Mouse (Mus musculus): ENCODE measurements at regions not wholly inside any gene's neighbourhood (a gene's known extent, or its start where the extent isn't known, plus 50 kb on each side); places are given as distances from the start of the nearest gene placed in this dataset.

DNA sequence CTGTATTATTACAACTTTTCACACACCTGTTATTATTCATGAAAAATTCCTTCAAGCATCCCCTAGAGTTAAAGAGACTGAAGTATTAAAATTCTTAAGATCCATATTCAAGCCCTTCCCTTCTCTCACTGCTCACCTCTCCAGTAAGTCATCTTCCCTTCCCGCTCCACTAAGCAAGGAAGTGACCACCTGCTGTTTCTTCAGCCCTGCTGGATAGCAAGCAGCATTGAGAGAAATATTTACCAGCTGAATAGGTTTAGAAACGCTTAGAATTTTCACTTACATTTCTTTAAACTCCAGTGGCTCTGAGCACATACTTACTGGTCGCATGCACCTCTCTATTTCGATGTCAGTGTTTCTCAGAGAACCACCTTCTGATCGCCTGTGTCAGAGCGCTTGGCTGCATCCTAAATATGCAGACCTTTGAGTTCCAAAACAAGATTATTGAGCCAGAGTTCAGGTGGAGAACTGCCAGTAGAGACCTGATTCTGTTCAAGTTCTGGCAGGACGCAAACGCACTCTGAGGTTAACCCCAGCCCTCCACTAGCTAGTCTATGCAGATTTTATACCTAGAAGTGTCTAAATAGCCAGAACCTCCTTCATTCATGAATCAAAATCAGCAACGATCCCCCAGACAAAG lies 314.9 kb downstream of the Mllt3 start:
- H3K9ac ChIP-seq (ENCODE audit: low read length) = no peak overlapping the region
- H3K4me1 ChIP-seq (ENCODE audit: control insufficient read depth, insufficient read depth, low read length) = no peaks in the 10 kb centered on the region
- DNase-seq (ENCODE audit: low spot score) (no peak), ATAC-seq (ENCODE audit: insufficient read depth, low FRiP score, low TSS enrichment) (no peak)
- H3K9me3 ChIP-seq (ENCODE audit: control insufficient read depth, low read length) = no peaks in the 10 kb centered on the region
- H3K27ac ChIP-seq (ENCODE audit: low read depth, low read length) = no peak overlapping the region
- H3K27me3 ChIP-seq (ENCODE audit: control insufficient read depth, insufficient read depth, low read length) = no peaks in the 10 kb centered on the region
- H3K4me3 ChIP-seq (ENCODE audit: low read depth, low read length) = no peak overlapping the region
- H3K4me2 ChIP-seq (ENCODE audit: low read depth) = no peak overlapping the region
- WGBS = 64% methylated on average over 9 of the region's 9 CpGs
- H3K36me3 ChIP-seq (ENCODE audit: control insufficient read depth, insufficient read depth, low read length) = no peaks in the 10 kb centered on the region

DNA sequence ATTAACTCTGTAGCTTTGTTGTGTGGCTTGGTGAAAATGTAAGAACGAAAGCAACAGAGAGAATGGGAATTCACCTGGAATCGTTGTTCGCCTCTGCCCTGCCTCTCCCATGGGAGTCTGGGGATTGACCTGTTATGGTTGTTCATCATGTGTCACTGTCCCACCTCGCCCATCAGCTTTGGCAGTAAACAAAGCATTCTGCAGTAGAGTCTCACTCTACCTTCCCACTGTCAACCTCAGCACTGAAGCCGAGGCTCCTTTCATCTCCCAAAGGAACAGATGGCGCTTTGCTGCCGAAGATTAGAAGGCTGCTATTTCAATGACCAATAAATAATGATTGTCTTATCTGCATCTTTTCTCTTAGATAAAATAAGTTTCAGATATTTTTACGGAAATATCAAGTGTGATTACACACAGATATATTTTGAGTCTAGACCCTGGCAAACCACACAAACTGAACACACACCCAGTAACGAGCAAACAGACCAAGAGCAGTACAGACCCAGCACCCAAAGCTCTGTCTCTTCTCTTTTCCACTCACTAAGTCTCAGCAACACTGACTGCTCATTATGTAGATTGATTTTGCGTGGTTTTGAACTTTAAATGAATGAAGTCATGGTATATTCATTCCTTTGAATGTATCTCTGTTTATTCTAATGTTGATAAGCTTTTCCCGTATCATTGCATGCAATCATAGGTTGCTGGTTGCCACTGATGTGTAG lies 317.8 kb downstream of the Mllt3 start:
- no peak for DNase-seq (ENCODE audit: low spot score)
- Histone ChIP-seq H3K9me3 (ENCODE audit: control insufficient read depth, low read length) (no peaks in the 10 kb centered on the region), H3K27me3 (ENCODE audit: control insufficient read depth, insufficient read depth, low read length) (no peaks in the 10 kb centered on the region), H3K4me1 (ENCODE audit: control insufficient read depth, insufficient read depth, low read length) (no peaks in the 10 kb centered on the region), H3K27ac (ENCODE audit: low read depth, low read length) (no peak overlapping the region), H3K4me2 (ENCODE audit: low read depth) (no peak overlapping the region), H3K36me3 (ENCODE audit: control insufficient read depth, insufficient read depth, low read length) (no peaks in the 10 kb centered on the region), H3K9ac (ENCODE audit: low read length) (no peak overlapping the region), H3K4me3 (ENCODE audit: low read depth, low read length) (no peak overlapping the region)
- WGBS = 55% methylated on average over 11 of the region's 11 CpGs
- no peak for ATAC-seq (ENCODE audit: insufficient read depth, low FRiP score, low TSS enrichment)

DNA sequence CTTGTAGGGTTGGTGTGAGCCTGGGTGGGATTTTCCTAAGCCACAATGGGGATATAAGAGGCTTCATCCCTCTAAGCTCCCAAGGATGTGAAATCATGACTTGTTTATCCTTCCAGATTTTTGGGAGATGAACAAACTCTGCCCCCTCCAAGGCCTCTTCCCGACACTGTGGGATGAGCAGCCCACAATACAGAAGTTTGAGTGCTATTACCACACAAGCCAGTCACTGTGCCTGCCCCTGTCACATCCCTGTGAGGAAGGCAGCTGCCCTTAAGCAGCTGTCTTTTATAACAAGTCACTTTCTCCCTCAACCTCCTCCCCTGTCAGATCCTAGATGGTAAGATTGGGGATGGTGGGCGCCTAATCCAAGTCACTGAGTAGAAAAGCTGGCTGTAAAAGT lies 320.5 kb downstream of the Mllt3 start:
- no peak overlapping the region for H3K4me2 ChIP-seq (ENCODE audit: low read depth)
- no peak overlapping the region for H3K9ac ChIP-seq (ENCODE audit: low read length)
- WGBS = 41% methylated on average over 2 of the region's 2 CpGs
- no peak overlapping the region for H3K27ac ChIP-seq (ENCODE audit: low read depth, low read length)
- H3K4me1 ChIP-seq (ENCODE audit: control insufficient read depth, insufficient read depth, low read length) = no peaks in the 10 kb centered on the region
- H3K27me3 ChIP-seq (ENCODE audit: control insufficient read depth, insufficient read depth, low read length) = no peaks in the 10 kb centered on the region
- no peak overlapping the region for H3K4me3 ChIP-seq (ENCODE audit: low read depth, low read length)
- DNase-seq (ENCODE audit: low spot score) (no peak), ATAC-seq (ENCODE audit: insufficient read depth, low FRiP score, low TSS enrichment) (no peak)
- H3K9me3 ChIP-seq (ENCODE audit: control insufficient read depth, low read length) = no peaks in the 10 kb centered on the region
- no peaks in the 10 kb centered on the region for H3K36me3 ChIP-seq (ENCODE audit: control insufficient read depth, insufficient read depth, low read length)

DNA sequence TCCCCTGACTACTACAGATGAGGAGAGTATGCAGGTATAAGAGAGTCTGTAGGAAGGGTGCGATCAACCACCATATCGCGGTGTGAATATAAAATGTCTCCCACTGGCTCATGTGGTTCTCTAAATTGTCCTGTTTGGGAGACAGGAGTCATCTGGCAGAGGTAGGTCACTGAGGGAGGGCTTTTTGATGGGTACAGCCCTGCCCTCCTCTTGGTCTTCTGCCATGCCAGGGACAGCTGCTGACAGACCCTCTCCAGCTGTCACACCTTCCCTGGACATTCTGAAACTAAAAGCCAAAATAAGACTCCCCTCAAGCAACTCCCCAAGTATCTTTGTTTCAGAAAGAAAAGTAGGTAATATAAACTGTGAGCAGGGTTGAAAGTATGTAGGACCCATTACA lies 320.9 kb downstream of the Mllt3 start:
- H3K4me1 ChIP-seq (ENCODE audit: control insufficient read depth, insufficient read depth, low read length) = no peaks in the 10 kb centered on the region
- no peak overlapping the region for H3K27ac ChIP-seq (ENCODE audit: low read depth, low read length)
- H3K9me3 ChIP-seq (ENCODE audit: control insufficient read depth, low read length) = no peaks in the 10 kb centered on the region
- no peak for ATAC-seq (ENCODE audit: insufficient read depth, low FRiP score, low TSS enrichment)
- no peak for DNase-seq (ENCODE audit: low spot score)
- WGBS = 96% methylated on average over 3 of the region's 3 CpGs
- no peaks in the 10 kb centered on the region for H3K27me3 ChIP-seq (ENCODE audit: control insufficient read depth, insufficient read depth, low read length)
- no peak overlapping the region for H3K4me2 ChIP-seq (ENCODE audit: low read depth)
- H3K36me3 ChIP-seq (ENCODE audit: control insufficient read depth, insufficient read depth, low read length) = no peaks in the 10 kb centered on the region
- no peak overlapping the region for H3K4me3 ChIP-seq (ENCODE audit: low read depth, low read length)
- H3K9ac ChIP-seq (ENCODE audit: low read length) = no peak overlapping the region

DNA sequence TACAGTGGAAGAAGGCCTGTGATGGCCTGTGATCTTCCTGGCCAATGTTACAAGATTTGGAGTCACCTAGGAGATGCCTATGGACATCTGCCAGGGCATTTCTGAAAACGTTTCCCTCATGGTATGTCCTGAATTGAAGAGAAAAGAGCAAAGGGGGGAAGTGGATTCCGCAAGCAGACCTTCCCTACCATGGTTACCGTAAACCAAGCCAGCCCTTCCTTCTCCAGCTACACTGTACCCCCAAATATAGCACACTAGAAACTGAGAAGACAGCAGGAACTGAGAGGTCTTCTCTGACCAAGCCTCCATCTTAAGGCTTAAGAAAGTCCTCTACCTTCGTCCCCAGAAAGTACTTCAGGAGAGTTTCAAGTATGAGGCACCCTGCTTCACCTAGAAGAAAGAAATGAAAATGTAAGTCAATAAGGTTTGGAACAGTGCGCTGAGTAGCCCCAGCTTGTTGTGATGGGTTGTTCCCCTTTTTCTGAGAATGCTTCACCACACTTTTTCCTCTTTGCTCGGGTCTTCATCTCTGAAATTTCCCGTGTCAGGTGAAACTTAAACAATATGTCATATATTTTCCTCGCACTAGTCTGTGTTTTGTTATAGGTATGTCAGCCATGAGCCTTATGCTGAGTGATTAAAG lies 321.9 kb downstream of the Mllt3 start:
- H3K9ac ChIP-seq (ENCODE audit: low read length) = no peak overlapping the region
- H3K4me2 ChIP-seq (ENCODE audit: low read depth) = no peak overlapping the region
- no peaks in the 10 kb centered on the region for H3K36me3 ChIP-seq (ENCODE audit: control insufficient read depth, insufficient read depth, low read length)
- H3K27ac ChIP-seq (ENCODE audit: low read depth, low read length) = no peak overlapping the region
- no peak for DNase-seq (ENCODE audit: low spot score)
- no peaks in the 10 kb centered on the region for H3K4me1 ChIP-seq (ENCODE audit: control insufficient read depth, insufficient read depth, low read length)
- no peak for ATAC-seq (ENCODE audit: insufficient read depth, low FRiP score, low TSS enrichment)
- no peaks in the 10 kb centered on the region for H3K27me3 ChIP-seq (ENCODE audit: control insufficient read depth, insufficient read depth, low read length)
- H3K9me3 ChIP-seq (ENCODE audit: control insufficient read depth, low read length) = no peaks in the 10 kb centered on the region
- 89% methylated on average over 8 of the region's 8 CpGs for WGBS
- no peak overlapping the region for H3K4me3 ChIP-seq (ENCODE audit: low read depth, low read length)

DNA sequence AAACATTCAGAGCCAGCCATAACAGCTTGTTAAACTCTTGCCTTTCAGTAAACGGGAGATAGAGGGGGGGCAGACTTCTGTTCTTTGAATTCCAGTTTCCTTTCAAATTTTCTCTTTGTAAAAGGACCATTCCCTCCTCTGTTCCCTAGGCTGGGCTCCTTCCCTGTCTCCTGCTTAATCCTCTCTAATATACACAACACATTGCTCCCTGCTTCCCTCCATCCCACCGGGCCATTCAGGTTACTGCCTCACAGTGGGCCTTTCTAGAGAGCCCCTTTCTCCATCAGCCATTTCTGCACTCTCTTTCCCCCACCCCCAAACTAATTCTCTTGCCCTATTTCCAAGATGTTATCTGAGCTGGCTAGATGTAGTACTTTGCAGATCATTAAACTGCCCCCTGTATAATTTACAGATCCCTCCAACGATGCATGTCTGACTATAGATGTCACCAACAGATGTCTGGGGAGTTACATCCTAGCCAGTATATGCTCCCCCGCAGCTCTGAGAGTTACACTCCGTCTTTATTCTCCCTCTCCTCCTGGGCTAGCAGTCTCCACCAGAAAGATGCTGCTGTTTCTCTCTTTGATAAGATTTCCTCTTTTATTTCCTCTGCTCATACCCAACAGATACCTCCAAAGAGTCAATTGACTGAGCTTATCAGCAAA lies 324.1 kb downstream of the Mllt3 start:
- Histone ChIP-seq H3K36me3 (ENCODE audit: control insufficient read depth, insufficient read depth, low read length) (no peaks in the 10 kb centered on the region), H3K27ac (ENCODE audit: low read depth, low read length) (no peak overlapping the region), H3K27me3 (ENCODE audit: control insufficient read depth, insufficient read depth, low read length) (no peaks in the 10 kb centered on the region), H3K9ac (ENCODE audit: low read length) (no peak overlapping the region), H3K9me3 (ENCODE audit: control insufficient read depth, low read length) (no peaks in the 10 kb centered on the region), H3K4me3 (ENCODE audit: low read depth, low read length) (no peak overlapping the region), H3K4me2 (ENCODE audit: low read depth) (no peak overlapping the region), H3K4me1 (ENCODE audit: control insufficient read depth, insufficient read depth, low read length) (no peaks in the 10 kb centered on the region)
- DNase-seq (ENCODE audit: low spot score) (no peak), ATAC-seq (ENCODE audit: insufficient read depth, low FRiP score, low TSS enrichment) (no peak)
- 21% methylated on average over 5 of the region's 5 CpGs for WGBS

DNA sequence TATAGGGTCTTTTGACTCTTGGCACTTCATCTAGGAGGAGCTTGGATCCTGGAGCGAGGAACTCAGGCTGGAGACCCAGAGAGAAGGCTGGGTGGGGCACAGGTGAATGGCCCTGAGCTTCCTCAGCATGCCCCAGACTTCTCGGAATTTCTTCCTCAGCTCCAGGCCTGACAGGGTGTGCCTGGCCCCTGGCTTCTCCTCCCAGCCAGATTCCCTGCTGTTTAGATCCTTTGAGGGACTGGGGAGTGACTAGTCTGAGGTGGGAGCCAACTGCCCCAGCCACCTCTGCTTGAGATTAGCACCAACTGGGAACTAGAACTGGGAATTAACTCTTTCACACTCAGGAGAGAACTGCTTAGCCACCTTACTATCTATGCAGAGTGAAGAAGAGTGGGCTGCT lies 325.8 kb downstream of the Mllt3 start:
- WGBS = 51% methylated on average over 2 of the region's 2 CpGs
- no peak for ATAC-seq (ENCODE audit: insufficient read depth, low FRiP score, low TSS enrichment)

DNA sequence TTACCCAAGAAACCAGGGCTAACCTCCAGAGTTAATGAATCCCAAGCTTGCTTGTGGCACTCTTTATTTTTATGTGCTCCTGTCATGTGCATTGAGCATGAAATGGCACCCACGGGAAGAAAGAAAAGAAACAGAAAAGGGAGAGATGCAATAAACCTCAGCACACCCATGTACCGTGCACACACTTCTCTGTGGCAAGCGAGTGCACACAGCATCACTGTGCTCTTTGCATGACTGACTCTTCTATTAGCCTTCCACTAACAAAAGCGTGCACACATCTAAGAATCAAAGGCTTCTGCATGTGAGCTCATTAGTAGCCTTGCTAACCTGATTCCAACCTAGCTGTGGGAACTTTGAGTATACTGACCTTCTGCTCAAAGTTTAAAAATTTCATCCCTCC lies 330.3 kb downstream of the Mllt3 start:
- no peaks in the 10 kb centered on the region for H3K9me3 ChIP-seq (ENCODE audit: control insufficient read depth, low read length)
- no peaks in the 10 kb centered on the region for H3K36me3 ChIP-seq (ENCODE audit: control insufficient read depth, insufficient read depth, low read length)
- H3K4me1 ChIP-seq (ENCODE audit: control insufficient read depth, insufficient read depth, low read length) = peaks cover 3% of the 10 kb centered on the region; the same call in 1 of the 2 replicates
- H3K4me2 ChIP-seq (ENCODE audit: low read depth) = no peak overlapping the region
- H3K4me3 ChIP-seq (ENCODE audit: low read depth, low read length) = no peak overlapping the region
- ATAC-seq (ENCODE audit: insufficient read depth, low FRiP score, low TSS enrichment) = no peak
- H3K27me3 ChIP-seq (ENCODE audit: control insufficient read depth, insufficient read depth, low read length) = no peaks in the 10 kb centered on the region
- no peak overlapping the region for H3K27ac ChIP-seq (ENCODE audit: low read depth, low read length)
- no peak for DNase-seq (ENCODE audit: low spot score)
- 58% methylated on average over 4 of the region's 4 CpGs for WGBS
- H3K9ac ChIP-seq (ENCODE audit: low read length) = no peak overlapping the region

More for the DNA sequence above, 325.8 kb downstream of the Mllt3 start:
- Histone ChIP-seq H3K9me3 (ENCODE audit: control insufficient read depth, low read length) (no peaks in the 10 kb centered on the region), H3K27ac (ENCODE audit: low read depth, low read length) (no peak overlapping the region), H3K9ac (ENCODE audit: low read length) (no peak overlapping the region), H3K4me2 (ENCODE audit: low read depth) (no peak overlapping the region), H3K36me3 (ENCODE audit: control insufficient read depth, insufficient read depth, low read length) (no peaks in the 10 kb centered on the region), H3K27me3 (ENCODE audit: control insufficient read depth, insufficient read depth, low read length) (no peaks in the 10 kb centered on the region), H3K4me1 (ENCODE audit: control insufficient read depth, insufficient read depth, low read length) (no peaks in the 10 kb centered on the region), H3K4me3 (ENCODE audit: low read depth, low read length) (no peak overlapping the region)
- DNase-seq (ENCODE audit: low spot score) = no peak

Measured in neural tube, embryonic 11.5 days (tissue).